Mouse (Mus musculus) stomach, postnatal 0 days (tissue): ENCODE measurements at regions not wholly inside any gene's neighbourhood (a gene's known extent, or its start where the extent isn't known, plus 50 kb on each side); places are given as distances from the start of the nearest gene placed in this dataset.

Experiments
- CTCF ChIP-seq: IDR thresholded peaks from 2 replicates; pipeline ENCODE4 v1.5.1; 2016; ENCODE audit warnings: antibody characterized with exemption, low read depth, mild to moderate bottlenecking, moderate library complexity
- EP300 ChIP-seq: optimal IDR thresholded peaks from 2 replicates; pipeline ENCODE3; 2016; ENCODE audit warnings: antibody characterized with exemption

DNA sequence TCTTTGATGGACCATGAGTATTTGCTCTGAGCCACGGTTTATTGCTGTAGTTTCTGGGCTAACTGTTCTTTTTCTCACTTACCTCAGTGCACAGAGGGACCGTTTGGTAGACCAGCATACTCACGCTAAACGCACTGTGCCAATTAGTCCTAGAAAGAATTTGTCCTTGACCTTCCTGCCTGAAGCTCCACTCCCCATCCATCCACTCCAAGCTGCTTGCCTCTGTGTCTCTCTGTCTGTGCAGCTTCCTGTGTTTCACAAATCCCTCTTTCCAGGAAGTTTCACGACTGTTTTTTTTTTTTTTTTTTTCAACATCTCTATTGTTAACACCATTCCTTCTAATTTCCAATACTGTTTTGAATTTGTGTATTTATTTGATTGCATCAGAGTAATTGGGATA, 116.8 kb downstream of the Btg1 start:
- no peak for TF ChIP-seq CTCF
- no peak for TF ChIP-seq EP300
